6 mouse cellular contexts compared by ENCODE assay signal in genomic region chr2:25553171-25553786, GRCm38 (mm10). TPM values are rescaled to one million over a fixed set of nuclear protein-coding genes. Genes with fewer than 3 reads are reported as not detected.
DNase-seq lines count a peak whose midpoint lies in the region; ATAC-seq and TF ChIP-seq lines count a peak whose summit lies in the region.
"Not testable (repeated sequence)": the region's sequence is repeated elsewhere in the genome, so short reads cannot be mapped to it uniquely, and the experiment has no call there.
"Had no signal": no experiment of that assay in that cellular context is flagged by ENCODE, and none has a peak within 500 bp of the region (broad histone marks: within the 10 kb centered on the region; RNA-seq: fewer than 3 reads in every experiment).

No protein-coding gene starts in this region.

- H3K9ac ChIP-seq in CH12.LX (ENCODE audit: insufficient read depth, low read depth), result peak overlapping the region; percentile 60; the same call in 1 of the 2 replicates
- not testable (repeated sequence) for H3K9ac ChIP-seq in MEL (ENCODE audit: control insufficient read depth, low read depth, low read length, poor library complexity, severe bottlenecking); midbrain, embryonic 11.5 days (ENCODE audit: low read length)

- TF ChIP-seq RAD21 in CH12.LX (IDR thresholded peaks at IDR 0.05; ENCODE audit: low read depth, low read length); MEL (IDR thresholded peaks at IDR 0.05; ENCODE audit: low read depth, low read length): not testable (repeated sequence)

- in situ Hi-C loops in CH12.LX (cut with MboI; ENCODE audit: low pct_ligation_motif_present, low pct_unique_long_range_greater_than_20kb, low sequenced_read_pairs), result loop anchor here (5.0 to 10.0 kb wide), 2 partner anchors 41 to 128 kb away; partner anchors contain the start of genes Abca2 and Fut7

- H3K4me1 ChIP-seq in CH12.LX (ENCODE audit: control insufficient read depth in 1 of 2, insufficient read depth in 2 of 2), result peaks cover 30 to 52% of the 10 kb centered on the region in 2 experiments
- H3K4me1 ChIP-seq in MEL (ENCODE audit: control insufficient read depth in 1 of 2, insufficient read depth in 2 of 2, low read length in 2 of 2); midbrain, embryonic 11.5 days (ENCODE audit: control insufficient read depth, insufficient read depth, low read length): not testable (repeated sequence)

- H3K4me2 ChIP-seq in CH12.LX (ENCODE audit: insufficient read depth, low read depth, poor library complexity, severe bottlenecking); midbrain, embryonic 11.5 days: not testable (repeated sequence)

- not testable (repeated sequence) for TF ChIP-seq POLR2A in CH12.LX (IDR thresholded peaks at IDR 0.05; ENCODE audit: low read depth, low read length); MEL (IDR thresholded peaks at IDR 0.05; ENCODE audit: control insufficient read depth in 1 of 2, insufficient read depth in 1 of 2, low read depth in 1 of 2, low read length in 2 of 2, poor library complexity in 1 of 2)

- 82% methylated on average over 4 of the region's 4 CpGs for WGBS in midbrain, embryonic 11.5 days

- peak overlapping the region; percentile 21; the same call in 1 of the 2 replicates for H3K27ac ChIP-seq in CH12.LX (ENCODE audit: insufficient read depth, low read depth)
- H3K27ac ChIP-seq in MEL (ENCODE audit: control insufficient read depth, low read depth, low read length); midbrain, embryonic 11.5 days (ENCODE audit: low read depth, low read length): not testable (repeated sequence)

- not testable (repeated sequence) for DNase-seq in CH12.LX (ENCODE audit: extremely low read depth)
- peak; percentile 73 for DNase-seq in MEL (ENCODE audit: low read depth, low spot score)
- peak; percentile 36 for DNase-seq in MEL-GATA-1-ER (ENCODE audit: extremely low read depth, low read depth)
- DNase-seq in cerebellum, adult 9-11 months, result peak; percentile 3
- DNase-seq in midbrain, embryonic 11.5 days (ENCODE audit: low spot score, missing footprints), result peak; percentile 72

- ATAC-seq in midbrain, embryonic 11.5 days (ENCODE audit: low FRiP score), result not testable (repeated sequence)

- dilution Hi-C loops in CH12.LX (cut with MboI; ENCODE audit: extremely low pct_ligation_motif_present, extremely low pct_unique_long_range_greater_than_20kb, low sequenced_read_pairs), result not testable (repeated sequence)

- not testable (repeated sequence) for H3K79me2 ChIP-seq in CH12.LX (replicated peaks; ENCODE audit: control insufficient read depth, extremely low read depth, insufficient read depth, poor library complexity, severe bottlenecking)
- H3K79me2 ChIP-seq in MEL (ENCODE audit: control insufficient read depth, insufficient read depth, low read length, poor library complexity), result peaks cover 11% of the 10 kb centered on the region

- TF ChIP-seq EP300 in CH12.LX (IDR thresholded peaks at IDR 0.05; ENCODE audit: low read length); MEL (IDR thresholded peaks at IDR 0.05; ENCODE audit: low read depth in 1 of 2, low read length in 2 of 2): not testable (repeated sequence)

- not testable (repeated sequence) for TF ChIP-seq CTCF in CH12.LX (conservative IDR thresholded peaks at IDR 0.05 in 1 of 2, IDR thresholded peaks at IDR 0.05 in 1 of 2; ENCODE audit: low read depth in 2 of 2, low read length in 2 of 2); MEL (IDR thresholded peaks at IDR 0.05 in 2 of 3, conservative IDR thresholded peaks at IDR 0.05 in 1 of 3; ENCODE audit: control insufficient read depth in 1 of 3, insufficient read depth in 1 of 3, low read depth in 2 of 3, low read length in 3 of 3, poor library complexity in 1 of 3, severe bottlenecking in 1 of 3)

- H3K36me3 ChIP-seq in CH12.LX (replicated peaks in 1 of 2; ENCODE audit: control insufficient read depth in 1 of 2, insufficient read depth in 1 of 2, low read length in 1 of 2); MEL (ENCODE audit: control insufficient read depth in 1 of 2, insufficient read depth in 2 of 2, low read length in 2 of 2); midbrain, embryonic 11.5 days (ENCODE audit: control insufficient read depth, insufficient read depth, low read length): not testable (repeated sequence)

- H3K27me3 ChIP-seq in CH12.LX (replicated peaks); MEL (ENCODE audit: control insufficient read depth in 1 of 2, insufficient read depth in 2 of 2, low read length in 2 of 2); midbrain, embryonic 11.5 days (ENCODE audit: control insufficient read depth, insufficient read depth, low read length): not testable (repeated sequence)

- not testable (repeated sequence) for H3K4me3 ChIP-seq in CH12.LX (replicated peaks in 1 of 3; ENCODE audit: low read depth in 2 of 3, low read length in 2 of 3, poor library complexity in 1 of 3); MEL (ENCODE audit: control insufficient read depth in 1 of 2, insufficient read depth in 1 of 2, low read depth in 2 of 2, low read length in 2 of 2); midbrain, embryonic 11.5 days (ENCODE audit: low read depth, low read length)

- H3K9me3 ChIP-seq in CH12.LX (replicated peaks; ENCODE audit: low read length); MEL (replicated peaks; ENCODE audit: insufficient read depth, low read length); midbrain, embryonic 11.5 days (ENCODE audit: control insufficient read depth, low read length): not testable (repeated sequence)

TF ChIP-seq in CH12.LX, 34 proteins besides CTCF, POLR2A, EP300 and RAD21:
- TF ChIP-seq ZNF384 (IDR thresholded peaks at IDR 0.05; ENCODE audit: low read depth, low read length), result peak; percentile 82

TF ChIP-seq in MEL, 35 proteins besides CTCF, POLR2A, EP300 and RAD21:
- TF ChIP-seq ZNF384 (IDR thresholded peaks at IDR 0.05; ENCODE audit: low read depth, low read length), result peak; percentile 92
- 0 out of 2 replicates have a peak, but pooled peaks have one; percentile 24 for TF ChIP-seq SIN3A (IDR thresholded peaks at IDR 0.05; ENCODE audit: low read length)
TF ChIP-seq in MEL: peak in this region for 2; not testable (repeated sequence) for 33.

RNA-seq across cellular contexts. Expression of gene Edf1, which starts 4.4 kb away (rescaled TPM):
- total RNA-seq in CH12.LX (2012; rRNA removed) (215 and 223 TPM in 2 replicates), CH12.LX (2014; rRNA removed) (187 and 188 TPM in 2 replicates), MEL (2012; rRNA removed) (135 and 142 TPM in 2 replicates)
- polyA plus RNA-seq in CH12.LX (2012; ENCODE audit: insufficient read length, low read depth) (202 and 275 TPM in 2 replicates), MEL (2012; ENCODE audit: insufficient read depth in 1 of 2, insufficient read length in 2 of 2, low read depth in 1 of 2, low replicate concordance in 2 of 2, missing spikeins in 1 of 2) (100 to 1,000 TPM in 1 of 2 experiments, not detected in 1; 318 TPM)
- polyA plus RNA-seq in midbrain, embryonic 11.5 days (2014; fragmentation: Nextera tagmentation; extraction: Ambion mirVana), result 385 TPM in 2 replicates

RNA-seq across cellular contexts. Expression of gene Traf2, which starts 6.5 kb away (rescaled TPM):
- total RNA-seq in CH12.LX (2012; rRNA removed) (25.1 and 27.7 TPM in 2 replicates), CH12.LX (2014; rRNA removed) (17.9 and 19.3 TPM in 2 replicates), MEL (2012; rRNA removed) (19.9 and 21.0 TPM in 2 replicates)
- polyA plus RNA-seq in CH12.LX (2012; ENCODE audit: insufficient read length, low read depth) (26.3 and 26.4 TPM in 2 replicates), MEL (2012; ENCODE audit: insufficient read depth in 1 of 2, insufficient read length in 2 of 2, low read depth in 1 of 2, low replicate concordance in 2 of 2, missing spikeins in 1 of 2) (10 to 100 TPM in 1 of 2 experiments, not detected in 1; 28.3 TPM)
- 29.0 and 31.6 TPM in 2 replicates for polyA plus RNA-seq in midbrain, embryonic 11.5 days (2014; fragmentation: Nextera tagmentation; extraction: Ambion mirVana)

RNA-seq across cellular contexts. Expression of gene Mamdc4, which starts 21.4 kb away (rescaled TPM):
- 29.2 and 34.9 TPM in 2 replicates for total RNA-seq in CH12.LX (2012; rRNA removed)
- 0.65 and 4.4 TPM in 2 replicates for total RNA-seq in CH12.LX (2014; rRNA removed)
- 4.9 and 11.5 TPM in 2 replicates for polyA plus RNA-seq in CH12.LX (2012; ENCODE audit: insufficient read length, low read depth)
- total RNA-seq in MEL (2012; rRNA removed), result 17.6 and 24.0 TPM in 2 replicates
- 10 to 100 TPM in 1 of 2 experiments, not detected in 1; 21.6 TPM for polyA plus RNA-seq in MEL (2012; ENCODE audit: insufficient read depth in 1 of 2, insufficient read length in 2 of 2, low read depth in 1 of 2, low replicate concordance in 2 of 2, missing spikeins in 1 of 2)
- polyA plus RNA-seq in midbrain, embryonic 11.5 days (2014; fragmentation: Nextera tagmentation; extraction: Ambion mirVana), result 1.4 and 2.2 TPM in 2 replicates

RNA-seq across cellular contexts. Expression of gene Phpt1, which starts 21.7 kb away (rescaled TPM):
- total RNA-seq in CH12.LX (2012; rRNA removed) (46.6 and 47.2 TPM in 2 replicates), CH12.LX (2014; rRNA removed) (32.6 and 37.9 TPM in 2 replicates), MEL (2012; rRNA removed) (34.7 and 47.0 TPM in 2 replicates)
- polyA plus RNA-seq in CH12.LX (2012; ENCODE audit: insufficient read length, low read depth) (66.9 and 69.7 TPM in 2 replicates), MEL (2012; ENCODE audit: insufficient read depth in 1 of 2, insufficient read length in 2 of 2, low read depth in 1 of 2, low replicate concordance in 2 of 2, missing spikeins in 1 of 2) (10 to 100 TPM in 1 of 2 experiments, not detected in 1; 73.7 TPM)
- 158 and 159 TPM in 2 replicates for polyA plus RNA-seq in midbrain, embryonic 11.5 days (2014; fragmentation: Nextera tagmentation; extraction: Ambion mirVana)

RNA-seq across cellular contexts. Expression of gene Ajm1, which starts 28.3 kb away (rescaled TPM):
- 0.97 and 1.4 TPM in 2 replicates for total RNA-seq in CH12.LX (2012; rRNA removed)
- total RNA-seq in CH12.LX (2014; rRNA removed), result 0.23 and 0.31 TPM in 2 replicates
- 0.93 and 1.4 TPM in 2 replicates for polyA plus RNA-seq in CH12.LX (2012; ENCODE audit: insufficient read length, low read depth)
- 0.04 and 0.07 TPM in 2 replicates for total RNA-seq in MEL (2012; rRNA removed)
- polyA plus RNA-seq in MEL (2012; ENCODE audit: insufficient read depth in 1 of 2, insufficient read length in 2 of 2, low read depth in 1 of 2, low replicate concordance in 2 of 2, missing spikeins in 1 of 2), result under 1 TPM in 1 of 2 experiments, not detected in 1; 0.32 TPM
- 0.07 and 0.10 TPM in 2 replicates for polyA plus RNA-seq in midbrain, embryonic 11.5 days (2014; fragmentation: Nextera tagmentation; extraction: Ambion mirVana)
- polyA plus RNA-seq: CD4-positive, CD25-positive, alpha-beta regulatory T cell, adult 4 months had no signal
